Mouse (Mus musculus): Measurements from ENCODE around the gene Cyp4f39.

DNA sequence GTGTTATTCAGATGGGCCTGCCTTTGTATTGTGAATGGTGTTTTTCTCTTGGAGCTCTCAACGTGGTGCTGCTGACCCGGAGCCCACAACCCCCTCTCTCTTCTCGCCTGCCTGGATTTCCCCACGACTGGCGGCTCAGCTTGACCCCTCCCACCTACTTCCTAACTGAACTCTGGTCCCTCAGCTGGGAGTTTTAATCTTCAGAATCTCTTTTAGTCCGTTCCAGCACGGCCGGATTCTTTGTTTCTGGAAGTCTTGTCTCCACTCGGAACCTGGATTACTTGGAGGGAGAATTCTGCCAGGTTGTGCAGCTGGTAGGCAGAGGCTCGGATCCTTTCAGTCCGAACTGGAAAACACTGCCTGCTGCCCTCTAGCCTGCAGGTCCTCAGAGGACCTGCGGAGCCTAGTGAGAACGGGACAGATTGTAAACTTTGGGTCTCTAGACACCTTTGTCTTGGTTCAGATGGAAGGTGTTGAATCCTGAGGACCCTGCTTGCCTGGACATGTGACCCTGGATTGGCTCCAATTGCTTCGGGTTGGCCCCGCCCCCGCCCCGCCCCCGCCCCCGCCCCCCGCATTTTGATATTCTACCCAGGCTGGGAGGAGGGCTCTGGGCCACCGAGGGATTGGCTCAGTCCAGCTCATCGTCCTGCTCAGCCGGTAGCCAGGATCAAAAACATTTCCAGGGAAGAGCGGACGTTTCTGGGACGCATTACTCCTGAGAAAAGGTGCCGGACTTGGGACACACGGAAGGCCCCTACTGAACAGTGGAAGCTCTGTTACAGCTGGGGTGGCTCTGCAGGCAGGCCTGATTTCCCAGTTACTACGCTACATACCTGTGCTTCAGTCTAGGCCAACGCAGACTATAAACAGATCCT is 53.6 kb downstream of the Cyp4f39 start, which contains the start of gene Cyp4f17:
- no peak for TF ChIP-seq CTCF (conservative IDR thresholded peaks at IDR 0.05; ENCODE audit: low read length)
- no peak for TF ChIP-seq POU5F1 (IDR thresholded peaks at IDR 0.05; ENCODE audit: borderline replicate concordance, low read length)
- TF ChIP-seq NANOG (IDR thresholded peaks at IDR 0.05; ENCODE audit: borderline replicate concordance, low read length), result no peak
